Mouse (Mus musculus) cerebellum, postnatal 10 days (tissue): Measurements from ENCODE around the gene R3hdml.

Source experiments
- DNase-seq, 2 experiments: peaks; one replicate each; pipeline ENCODE4 v3.0.0; 2021; ENCODE audit warnings: mixed read lengths in 2 of 2

Gene R3hdml

GRCm38 (mm10) chr2:163480191-163480825, 11.8 kb upstream of the R3hdml start:
- peak; percentile 36 to 42 for DNase-seq

DNA sequence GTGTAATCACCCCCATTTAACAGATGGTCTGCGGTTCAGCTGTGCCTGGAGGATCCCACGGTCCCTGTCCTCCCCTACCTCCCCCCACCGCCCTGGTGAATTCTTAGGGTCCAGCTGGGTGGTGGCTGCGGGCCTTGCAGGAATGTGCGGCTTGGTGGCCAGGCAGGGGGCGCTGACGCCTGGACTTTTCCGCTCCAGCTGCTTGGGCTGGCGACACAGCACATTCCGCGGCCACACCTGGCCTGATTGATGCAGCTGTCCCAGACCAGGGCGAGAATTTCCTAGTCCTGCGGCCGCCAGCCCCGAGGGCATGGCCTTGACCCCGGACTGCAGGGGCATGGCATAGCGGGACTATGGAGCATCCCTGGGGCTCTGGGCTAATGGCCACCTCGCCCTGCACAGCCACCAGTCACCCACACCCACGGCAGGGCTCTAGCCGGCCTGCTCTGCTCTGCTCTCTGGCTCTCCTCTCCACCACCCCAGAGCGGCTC, 10.5 kb upstream of the R3hdml start:
- DNase-seq, result peak; percentile 23 to 29

- DNase-seq, result no peak
These were observed 4.8 kb upstream of the R3hdml start for GRCm38 (mm10) chr2:163487360-163487759.

- no peak for DNase-seq
These were observed 2.3 kb upstream of the R3hdml start for GRCm38 (mm10) chr2:163489725-163490291.

- DNase-seq, result no peak
These were observed 1.5 kb upstream of the R3hdml start for GRCm38 (mm10) chr2:163490656-163491055.

GRCm38 (mm10) chr2:163491351-163491750, 767 bp upstream of the R3hdml start:
- DNase-seq, result peak; percentile 57 to 74

DNA sequence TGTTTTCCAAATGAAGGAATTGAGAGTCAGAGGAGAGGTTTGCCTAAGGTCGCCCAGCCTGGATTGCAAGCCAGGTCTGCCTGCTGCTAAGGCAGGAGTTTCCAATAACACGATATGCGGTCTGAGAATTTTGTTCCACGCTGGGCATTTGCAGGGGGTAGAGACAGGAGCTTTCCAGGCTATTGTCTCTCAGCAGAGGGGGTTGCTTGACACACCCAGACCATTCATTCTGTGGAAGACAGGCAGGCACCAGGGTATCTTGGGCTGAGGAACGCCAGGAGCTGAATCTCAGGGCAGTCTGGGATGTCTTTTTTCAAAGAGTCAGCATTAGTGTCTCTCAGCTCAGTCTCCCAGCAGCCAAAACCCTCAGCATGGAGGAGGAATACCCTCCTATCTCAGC, 913 bp downstream of the R3hdml start:
- DNase-seq, result peak in 1 of 2 experiments; percentile 15

DNA sequence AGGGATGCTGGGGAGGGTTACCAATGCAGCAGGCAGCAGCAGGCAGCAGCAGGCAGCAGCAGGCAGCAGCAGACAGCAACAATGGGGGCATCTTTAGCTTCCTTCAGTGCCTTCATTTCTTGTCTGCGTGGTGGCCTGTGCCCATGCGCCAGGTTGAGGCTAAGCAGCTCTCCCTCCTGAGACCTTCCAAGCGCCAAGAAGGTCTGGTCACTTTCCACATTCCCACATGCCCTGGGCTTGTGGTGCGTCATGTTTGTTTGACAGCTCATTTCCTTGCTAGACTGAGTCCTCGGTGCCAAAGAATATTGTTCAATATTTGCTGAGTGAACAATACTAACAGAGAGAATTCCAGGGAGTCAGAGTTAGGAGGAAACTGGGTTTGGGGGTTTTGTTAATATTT, 1.9 kb downstream of the R3hdml start:
- peak; percentile 79 for DNase-seq

DNA sequence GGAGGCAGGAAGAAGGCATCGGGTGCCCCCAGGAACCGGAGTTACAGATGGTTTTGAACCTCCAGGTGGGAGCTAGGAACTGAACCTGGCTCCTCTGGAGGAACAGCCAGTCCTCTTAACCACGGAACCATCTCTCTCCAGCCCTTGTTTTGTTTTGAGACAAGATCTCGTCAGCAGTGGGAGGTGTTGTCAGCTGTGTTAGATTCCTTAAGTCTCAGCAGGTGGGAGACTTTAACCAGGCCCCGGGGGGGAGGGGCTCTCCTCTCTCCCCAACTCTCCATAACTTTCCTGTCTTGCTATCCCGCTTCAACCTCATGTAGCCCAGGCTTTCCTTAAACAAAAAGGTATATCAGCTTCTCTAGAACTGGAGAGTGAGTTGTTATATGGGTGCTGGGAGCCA, 2.3 kb downstream of the R3hdml start:
- no peak for DNase-seq

DNA sequence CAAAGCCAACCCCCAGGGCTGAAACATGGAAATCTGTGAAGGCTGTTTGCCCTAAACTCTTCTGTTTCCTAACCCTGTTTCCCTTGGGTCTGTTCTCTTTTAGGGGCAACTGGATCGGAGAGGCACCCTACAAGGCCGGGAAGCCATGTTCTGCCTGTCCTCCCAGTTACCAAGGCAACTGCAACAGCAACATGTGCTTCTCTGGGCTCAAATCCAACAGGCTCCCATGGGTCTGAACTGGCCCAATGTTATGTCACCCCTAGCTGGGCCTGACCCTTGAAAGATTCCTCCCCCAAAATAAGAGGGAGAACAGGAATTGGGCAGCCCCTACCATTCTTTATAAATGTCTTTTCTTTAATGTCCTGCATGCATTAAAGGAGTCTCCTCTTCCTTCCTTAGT, 10.1 kb downstream of the R3hdml start:
- DNase-seq, result peak; percentile 51 to 65

DNA sequence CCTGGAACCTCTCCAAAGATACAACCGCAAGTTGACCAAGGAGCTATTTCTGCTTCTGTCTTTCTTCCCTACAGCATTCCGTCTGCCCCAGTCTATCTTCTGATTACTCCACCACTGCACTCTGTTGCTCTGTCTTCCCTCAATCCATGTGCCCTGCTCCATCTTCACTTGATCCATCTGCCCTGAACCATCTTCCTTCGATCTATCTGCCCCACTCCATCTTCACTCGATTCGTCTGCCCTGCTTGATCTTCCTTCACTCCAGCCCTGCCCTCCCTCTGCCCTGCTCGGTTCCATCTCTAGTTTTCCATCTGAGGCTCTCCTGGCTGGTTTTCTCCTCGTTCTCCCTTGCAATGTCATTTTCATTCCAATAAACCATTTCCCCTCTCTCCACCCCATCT, 11.1 kb downstream of the R3hdml start:
- no peak for DNase-seq

- DNase-seq, result no peak
These were observed 14.3 kb downstream of the R3hdml start, which contains the start of gene Hnf4a for GRCm38 (mm10) chr2:163506300-163507004. Gene Hnf4a, plus strand, starts transcription at chr2:163506808.

DNA sequence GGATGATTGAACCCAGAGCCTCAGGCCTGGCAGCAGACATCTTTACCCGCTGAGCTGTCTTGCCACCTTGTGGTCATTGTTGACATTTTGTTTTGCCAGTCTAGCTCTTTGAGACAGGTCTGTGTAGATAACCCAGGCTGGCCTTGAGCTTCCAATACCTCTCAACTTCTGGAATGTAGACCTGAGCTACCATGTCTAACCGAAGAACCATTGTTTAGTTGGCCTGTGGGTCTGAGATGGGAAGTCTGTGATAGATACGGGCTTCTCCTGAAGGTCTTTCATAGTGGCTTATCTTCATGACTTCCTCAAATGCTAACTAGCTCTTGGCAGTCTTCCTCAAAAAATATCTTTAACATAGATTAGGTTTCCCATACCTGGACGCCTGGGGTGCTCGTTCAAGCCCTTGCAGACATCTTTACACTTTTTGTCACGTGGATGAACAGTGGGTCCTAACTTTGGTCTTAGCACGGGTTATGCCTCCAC, 33.7 kb downstream of the R3hdml start:
- peak; percentile 28 to 53 for DNase-seq

DNA sequence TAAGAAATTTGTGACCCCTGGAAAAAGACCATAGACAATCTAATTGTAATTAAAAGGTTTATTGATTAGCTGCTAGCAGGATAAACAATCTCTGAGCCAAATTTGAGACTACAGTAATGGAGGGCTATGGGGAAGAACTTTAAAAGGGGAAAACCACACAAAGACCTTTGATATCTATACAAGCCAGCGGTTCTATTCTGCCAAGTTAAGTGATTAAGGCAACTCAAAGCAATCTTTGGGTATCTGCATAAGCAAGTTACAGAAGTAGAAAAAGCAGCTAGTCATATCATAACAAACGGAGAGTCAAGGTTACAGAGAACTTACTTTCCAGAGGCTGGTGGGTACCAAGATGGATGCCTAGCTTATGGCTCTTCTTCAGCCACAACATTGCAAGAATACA, 35.4 kb downstream of the R3hdml start:
- DNase-seq, result no peak

- DNase-seq, result no peak
These were observed 38.3 kb downstream of the R3hdml start for GRCm38 (mm10) chr2:163530418-163530817.

DNA sequence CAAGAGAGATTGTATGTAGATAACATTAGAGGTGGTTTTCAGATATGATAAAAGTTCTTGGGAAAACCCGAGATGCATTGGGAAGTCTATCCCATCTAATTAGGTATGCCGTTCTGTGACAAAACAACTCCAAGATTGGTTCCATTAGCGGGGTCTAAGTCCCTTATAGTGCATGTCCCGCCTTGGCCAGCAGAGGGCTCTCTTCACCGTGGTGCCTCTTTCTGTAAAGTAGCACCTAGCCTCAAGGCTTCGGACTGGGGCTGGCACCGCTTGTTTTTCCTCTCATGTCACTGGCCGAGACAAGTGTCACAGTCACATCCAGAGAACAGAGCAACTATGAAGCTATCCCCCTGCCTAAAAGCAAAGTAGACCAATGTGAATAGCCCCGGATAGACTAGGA, 39.8 kb downstream of the R3hdml start:
- DNase-seq, result peak; percentile 93 to 96

DNA sequence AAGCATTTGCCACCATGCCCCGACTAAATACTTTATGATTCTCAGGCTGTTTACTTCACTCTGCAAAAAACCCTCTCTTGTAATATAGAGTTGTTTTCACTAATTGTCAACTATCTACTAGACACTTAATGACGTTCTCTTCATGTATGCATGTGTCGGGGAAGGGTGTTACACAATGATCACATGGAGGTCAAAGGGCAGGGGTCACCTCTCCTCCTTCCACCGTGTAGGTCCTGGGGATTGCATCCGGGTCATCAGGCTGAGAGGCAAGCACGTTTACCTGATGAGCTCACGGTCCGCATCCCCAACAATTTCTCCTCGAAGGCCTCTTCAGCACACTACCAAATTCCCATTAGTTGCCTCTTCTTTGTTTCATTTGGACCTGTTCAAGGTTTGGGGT, 41.1 kb downstream of the R3hdml start:
- no peak for DNase-seq

DNA sequence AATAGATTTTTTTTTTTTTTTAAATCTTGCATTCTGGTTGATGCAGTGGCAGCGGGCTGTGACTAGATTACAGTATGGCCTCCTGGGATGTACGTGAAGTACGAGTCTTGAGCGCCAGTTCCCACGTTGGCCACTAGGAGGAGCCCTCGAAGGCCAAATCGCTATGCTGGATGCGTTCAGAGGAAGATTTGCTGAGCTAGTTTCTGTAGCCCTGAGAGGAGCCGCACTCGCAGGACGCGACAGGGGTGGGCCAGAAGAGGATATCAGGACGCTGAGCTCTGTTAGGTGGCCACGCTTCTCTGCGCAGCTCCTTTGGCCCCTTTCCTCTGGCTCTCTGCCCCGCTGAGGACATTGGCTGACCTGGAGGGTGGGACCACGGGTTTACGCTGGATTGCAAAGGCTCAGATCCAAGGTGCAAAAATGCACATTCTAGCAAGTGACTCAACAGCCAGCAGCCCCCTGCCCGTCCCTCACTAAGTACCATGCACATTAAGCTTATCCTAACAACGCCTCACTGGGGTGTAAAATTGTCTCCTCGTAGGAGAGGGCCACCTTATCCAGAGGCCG, 42.9 kb downstream of the R3hdml start:
- peak; percentile 95 to 98 for DNase-seq

DNA sequence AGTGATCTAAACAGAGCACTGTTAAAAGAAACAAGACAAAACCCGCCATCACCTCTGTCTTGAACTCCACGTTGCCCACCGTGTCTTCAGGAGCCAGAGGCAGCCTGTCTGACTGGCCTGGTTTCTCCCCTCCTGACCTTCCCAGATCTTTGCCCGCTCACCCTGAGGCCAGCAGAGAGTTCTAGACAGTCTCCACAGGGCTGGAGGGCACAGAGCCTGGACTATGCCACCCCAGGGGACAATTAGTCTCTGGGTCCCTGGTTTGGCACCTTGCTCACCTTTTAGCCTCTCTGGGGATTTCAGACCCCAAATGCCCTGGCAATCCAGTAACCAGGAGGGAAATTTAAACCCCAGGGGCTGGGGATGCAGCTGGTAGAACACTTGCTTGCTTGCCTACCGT, 45.3 kb downstream of the R3hdml start:
- no peak for DNase-seq

DNA sequence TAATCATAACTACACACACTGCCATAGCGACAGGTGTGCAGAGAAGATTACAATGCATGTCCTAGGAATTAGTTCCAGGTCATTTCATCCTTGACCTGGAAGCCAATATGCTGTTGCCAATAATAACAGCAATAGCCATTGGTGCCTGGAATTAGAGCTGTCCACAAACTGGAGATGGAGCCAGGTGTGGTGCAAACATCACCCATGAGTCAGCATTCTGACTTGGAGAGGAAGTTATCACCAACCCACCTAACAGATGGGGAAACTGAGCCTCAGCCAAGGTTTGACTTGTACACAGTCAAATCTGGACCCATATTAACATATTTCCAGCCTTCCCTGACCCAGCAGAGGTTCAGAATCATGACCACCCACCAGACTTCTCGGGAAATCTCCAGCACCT, 46.3 kb downstream of the R3hdml start:
- DNase-seq, result no peak

DNA sequence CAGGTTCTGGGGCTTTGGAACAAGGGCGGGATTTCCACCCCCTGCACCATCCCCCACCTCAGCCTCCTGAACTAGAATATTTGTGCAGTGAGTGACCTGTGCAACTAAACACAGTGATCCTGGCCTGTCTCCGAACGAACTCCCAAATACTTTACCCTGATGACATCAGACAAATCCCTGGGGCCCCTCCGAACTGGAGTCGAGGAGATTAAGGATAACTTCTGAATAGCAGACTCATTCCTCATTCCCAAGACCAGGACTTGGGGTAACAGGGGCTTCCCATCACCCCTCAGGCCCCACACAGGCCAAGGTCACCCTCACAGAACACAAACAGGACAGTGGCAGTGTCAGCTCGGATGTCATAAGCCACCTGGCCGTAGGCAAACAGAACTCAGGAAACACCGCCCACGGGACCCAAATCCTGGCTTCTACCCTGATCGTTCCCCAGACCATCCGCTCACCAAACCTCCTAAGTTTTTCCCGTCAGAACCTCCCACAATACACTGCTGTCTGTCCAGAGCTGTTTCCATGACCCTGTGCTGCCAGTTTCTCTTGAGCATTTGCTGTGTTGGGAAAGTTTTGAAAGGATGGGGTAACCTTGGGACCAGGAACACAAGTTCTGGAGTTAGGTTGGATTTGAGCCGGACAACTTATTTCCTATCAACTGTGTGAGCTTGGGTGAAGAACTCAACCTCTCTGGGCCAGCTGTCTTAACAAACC, 47.4 kb downstream of the R3hdml start:
- no peak for DNase-seq

DNA sequence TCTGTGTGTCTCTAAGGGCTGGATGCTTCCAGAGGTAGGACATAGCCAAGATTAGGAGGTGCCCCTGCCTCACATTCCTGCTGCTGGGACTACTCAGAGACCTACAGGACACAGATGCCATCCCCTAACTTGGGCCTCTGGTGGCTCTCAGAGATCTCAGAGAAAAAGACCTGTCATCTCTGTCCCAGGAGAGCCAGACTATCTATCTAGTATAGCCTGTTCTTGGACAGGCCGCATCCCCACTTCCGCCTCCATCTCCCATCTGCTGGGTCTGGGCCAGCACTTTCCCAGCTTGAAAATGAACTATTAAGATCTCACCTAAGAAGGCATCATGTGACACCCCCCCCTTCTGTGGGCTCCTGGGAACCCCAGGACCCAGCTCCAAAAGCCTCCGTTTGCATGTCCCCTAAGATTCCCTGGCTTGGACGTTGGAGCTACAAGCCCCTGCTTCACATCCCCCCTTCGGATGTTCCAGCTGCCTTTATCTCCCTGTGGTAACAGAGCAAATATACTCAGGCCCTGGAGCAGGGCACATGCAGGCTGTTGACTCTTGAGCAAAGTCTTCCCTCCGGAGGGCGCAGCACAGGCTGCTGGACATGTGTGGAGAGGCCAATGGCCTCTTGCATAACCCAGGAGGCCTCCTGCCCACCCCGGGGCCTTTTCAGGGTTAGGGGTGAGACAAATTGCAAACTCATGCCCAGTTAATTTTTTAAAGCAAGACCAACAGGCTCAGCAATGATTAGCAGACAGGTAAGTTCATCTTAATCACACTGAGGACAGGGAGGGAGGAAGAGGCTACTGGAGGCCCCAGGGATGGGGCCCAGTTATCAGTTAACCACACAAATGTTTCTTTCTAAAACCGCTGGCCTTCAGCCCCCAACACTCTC, 48.4 kb downstream of the R3hdml start:
- DNase-seq, result no peak
